Mouse (Mus musculus): ENCODE measurements at regions not wholly inside any gene's neighbourhood (a gene's known extent, or its start where the extent isn't known, plus 50 kb on each side); places are given as distances from the start of the nearest gene placed in this dataset.

DNA sequence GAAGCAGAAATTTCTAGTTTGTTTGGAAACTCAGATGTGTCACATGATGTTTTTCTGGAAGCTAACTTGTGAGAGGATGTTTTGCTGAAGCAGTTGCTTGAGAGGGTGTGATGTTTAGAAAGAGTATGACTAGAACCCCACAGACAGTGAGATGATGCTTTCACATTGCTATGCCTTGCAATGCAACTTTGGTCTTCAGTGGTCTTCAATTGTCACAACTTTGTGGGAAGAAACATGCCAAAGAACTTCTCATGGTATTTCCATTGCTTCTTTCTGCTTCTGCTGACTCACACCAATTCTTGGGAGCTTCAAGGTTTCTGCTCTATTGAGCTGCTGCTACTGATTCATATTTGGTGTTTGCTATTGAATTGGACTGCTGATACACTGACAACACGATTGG is 365.3 kb upstream of the Tmem229a start:
- DNase-seq, result no peak

GRCm38 (mm10) chr6:25320291-25320844 is 364.3 kb upstream of the Tmem229a start:
- peak in 1 of 2 experiments; percentile 5 for DNase-seq

DNA sequence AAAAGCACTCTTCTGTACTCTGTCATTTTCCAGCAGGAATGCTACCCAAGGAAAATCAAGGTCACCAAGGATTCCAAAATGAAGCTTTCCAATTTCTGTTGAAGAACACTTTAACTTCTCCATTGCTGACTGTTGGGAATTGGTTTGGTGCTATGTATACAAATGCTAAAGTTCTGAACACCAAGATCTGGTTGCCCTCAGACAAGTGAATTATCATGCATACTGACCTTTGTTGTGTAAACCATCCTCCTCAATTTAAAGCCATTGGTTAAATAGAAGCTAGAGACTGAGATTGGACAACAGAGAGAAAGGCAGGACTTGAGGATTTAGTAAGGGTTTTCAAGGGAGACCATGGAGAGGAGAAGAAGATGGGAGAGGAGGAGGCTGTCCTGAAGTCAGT is 351.4 kb upstream of the Tmem229a start:
- DNase-seq, result no peak

DNA sequence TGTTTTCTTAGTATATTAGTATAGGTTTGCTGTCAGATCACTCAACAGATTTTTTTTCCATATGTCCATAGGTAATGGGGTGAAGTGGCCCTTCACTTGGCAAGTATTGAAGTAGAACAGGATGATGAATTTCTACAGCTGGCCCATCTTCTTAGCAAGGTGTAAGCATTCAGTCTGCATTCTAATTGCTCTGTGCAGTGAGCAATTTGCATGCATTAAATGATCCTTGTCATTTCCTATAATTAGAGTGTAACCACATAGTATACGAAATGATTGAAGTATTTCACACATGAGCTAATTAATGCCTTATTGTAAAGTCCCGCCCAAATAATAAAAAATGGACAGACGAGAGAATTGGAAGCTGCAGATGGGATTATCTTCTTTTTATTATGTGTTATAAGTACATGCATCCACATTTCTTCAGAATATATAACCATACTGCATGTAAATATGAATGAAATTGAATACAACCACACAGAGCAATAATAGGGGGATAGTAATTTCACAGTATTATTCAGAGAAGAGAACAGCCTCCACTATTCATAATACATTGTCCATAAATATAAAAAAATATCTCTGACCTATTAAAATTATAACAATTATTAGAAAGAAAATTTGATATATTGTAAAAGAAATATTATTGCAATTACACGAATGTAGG is 348.9 kb upstream of the Tmem229a start:
- DNase-seq, result no peak

- no peak for DNase-seq
Measured at GRCm38 (mm10) chr6:25291613-25292012, 335.5 kb upstream of the Tmem229a start.

DNA sequence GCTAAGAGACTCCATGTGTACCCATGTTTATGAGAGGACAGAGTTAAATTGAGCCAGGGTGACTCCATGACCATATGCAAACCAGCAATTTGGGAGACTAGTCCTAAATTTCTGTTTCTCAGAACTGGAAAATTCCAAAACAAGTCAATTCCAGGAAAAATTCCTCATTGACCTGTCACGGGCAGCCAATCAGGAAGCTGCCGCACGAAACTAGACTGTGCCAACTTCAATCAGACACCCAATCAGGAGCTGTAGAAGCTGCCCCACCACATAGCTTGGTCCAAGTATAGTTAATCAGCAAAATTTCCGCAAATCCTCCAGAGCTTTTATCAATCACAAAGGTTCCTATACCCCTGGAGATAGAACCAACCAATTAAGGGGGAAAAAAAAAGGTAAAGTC is 331.5 kb upstream of the Tmem229a start:
- DNase-seq, result no peak

DNA sequence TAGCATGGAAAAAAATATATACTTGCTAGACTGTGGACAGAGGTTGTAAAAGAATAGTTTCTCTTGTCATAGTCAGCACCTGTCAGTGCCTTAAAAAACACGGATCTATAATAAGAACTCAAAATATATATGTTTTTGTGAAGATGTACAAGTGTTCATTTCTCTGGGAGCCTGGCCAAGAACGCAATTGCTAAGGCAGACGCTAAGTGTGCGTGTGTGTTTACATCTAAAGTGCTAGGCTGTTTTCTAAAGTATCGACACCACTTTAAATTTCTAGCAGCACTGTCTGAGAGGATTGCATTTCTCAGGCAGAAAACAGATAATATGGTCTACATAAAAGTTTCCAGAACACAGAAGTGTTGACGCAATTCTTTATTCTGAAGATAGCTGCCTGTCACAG is 330.2 kb upstream of the Tmem229a start:
- DNase-seq, result no peak

GRCm38 (mm10) chr6:25278509-25278908 is 322.4 kb upstream of the Tmem229a start:
- DNase-seq, result no peak

- DNase-seq, result no peak
Measured at GRCm38 (mm10) chr6:25277703-25278447, 321.8 kb upstream of the Tmem229a start.

DNA sequence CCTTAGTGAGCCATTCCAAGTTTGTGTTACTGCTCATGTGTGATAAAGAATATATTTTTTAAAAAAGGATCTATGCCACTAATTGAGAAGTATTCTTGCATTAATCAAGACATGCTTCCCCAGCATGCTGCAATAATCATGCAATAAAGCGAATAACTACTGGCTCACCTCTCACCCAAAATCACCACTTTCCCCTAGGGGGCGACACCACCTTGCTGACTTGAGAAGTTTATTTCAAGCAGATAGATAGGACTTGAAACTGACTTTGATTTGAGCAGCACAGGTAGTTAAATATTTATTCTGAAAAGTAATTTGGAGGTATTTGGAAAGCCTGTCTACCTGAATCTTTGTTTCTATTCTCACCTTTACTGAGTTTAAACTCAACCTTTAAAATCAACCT is 320.1 kb upstream of the Tmem229a start:
- peak in 1 of 2 experiments; percentile 58 for DNase-seq

DNA sequence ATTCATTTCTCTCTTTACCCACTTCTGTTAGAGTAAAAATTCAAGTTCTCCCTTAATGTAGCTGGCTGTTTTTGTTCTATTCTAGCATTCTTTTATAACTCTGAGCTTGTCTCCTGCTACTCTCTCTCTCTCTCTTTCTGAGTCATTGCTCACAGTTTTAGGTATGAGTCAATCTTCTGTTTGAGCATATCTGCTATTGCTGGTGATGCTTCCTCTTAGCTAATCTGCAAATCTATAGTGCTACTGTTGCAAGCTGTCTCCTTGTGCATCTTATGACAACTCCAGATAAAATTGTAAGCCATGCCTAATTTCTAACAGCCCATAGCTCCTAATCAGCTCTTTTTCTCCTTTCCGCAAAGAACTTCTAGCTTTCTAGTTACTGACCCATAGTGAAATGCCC is 304.5 kb upstream of the Tmem229a start:
- DNase-seq, result no peak

DNA sequence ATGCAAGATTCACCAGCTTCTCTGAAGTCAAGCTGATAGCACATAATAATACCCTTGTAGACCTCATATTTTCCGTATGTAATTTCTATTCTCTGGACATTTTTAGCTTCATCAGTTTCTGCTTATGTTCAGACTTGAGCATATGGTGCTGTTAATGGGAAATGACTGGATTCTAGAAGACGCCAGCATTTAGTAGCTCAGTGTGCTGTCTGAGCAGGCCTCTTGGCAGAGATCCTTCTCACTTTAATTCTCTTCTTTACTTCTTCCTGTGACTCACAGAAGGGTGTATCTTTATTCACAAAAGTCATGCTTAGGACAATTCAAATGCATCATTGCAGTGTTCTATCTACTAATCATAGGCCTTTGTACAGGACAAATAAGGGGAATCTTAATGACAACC is 299.7 kb upstream of the Tmem229a start:
- DNase-seq, result no peak

DNA sequence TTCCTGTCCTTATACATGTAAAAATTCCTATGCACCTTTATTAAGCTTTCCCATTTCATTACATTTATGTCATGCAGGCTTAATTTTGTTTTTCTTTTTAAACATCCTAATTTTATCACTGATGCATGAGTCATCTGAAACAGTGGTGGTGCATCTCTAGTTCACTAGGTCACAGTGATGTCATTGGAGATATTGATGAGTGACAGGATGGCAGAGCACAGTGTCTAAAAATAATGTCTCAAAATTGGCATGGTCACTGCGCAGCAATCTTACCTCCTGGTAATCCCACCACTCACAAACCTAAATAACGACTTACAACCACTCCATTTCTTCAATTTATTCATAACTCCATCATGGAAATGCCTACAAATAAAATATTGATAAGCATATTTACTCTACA is 280.9 kb upstream of the Tmem229a start:
- DNase-seq, result no peak

DNA sequence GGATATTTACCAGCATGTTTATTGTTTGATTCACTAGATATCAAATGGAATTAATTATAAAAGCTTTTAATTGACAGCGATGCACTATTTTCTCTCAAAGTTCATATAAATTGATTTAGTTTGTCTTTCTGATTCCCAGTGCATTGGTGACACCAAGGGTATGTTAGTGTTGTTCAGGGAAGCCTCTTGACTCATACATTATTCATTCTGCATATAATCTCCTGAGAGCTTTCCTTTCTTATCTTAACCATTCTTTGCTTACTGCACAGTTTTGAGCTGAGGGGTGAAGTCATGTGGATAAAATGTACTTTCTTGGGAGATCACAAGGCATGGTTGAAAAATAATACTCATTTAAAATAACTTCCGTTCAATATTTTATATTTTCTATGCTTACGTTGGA is 280.5 kb upstream of the Tmem229a start:
- DNase-seq, result no peak

Data from heart, adult 18-20 months (tissue).